Mouse (Mus musculus) cortical plate, adult 2 months (tissue): ENCODE measurements around the gene Lgals12.

Experiments used
- CTCF ChIP-seq: fragments of 200-500 bp; IDR thresholded peaks from 2 replicates; pipeline ENCODE4 v1.5.1; 2011; ENCODE audit warnings: mild to moderate bottlenecking, control low read depth, low read length; ENCODE audit not compliant: insufficient read depth; ENCODE audit errors: extremely low read depth
- POLR2A ChIP-seq: fragments of 200-500 bp; IDR thresholded peaks from 2 replicates; pipeline ENCODE4 v1.6.1; 2011; ENCODE audit warnings: mild to moderate bottlenecking, low read length, control low read depth; ENCODE audit not compliant: insufficient read depth; ENCODE audit errors: extremely low read depth

GRCm38 (mm10) chr19:7601551-7601950 lies 5.4 kb downstream of the Lgals12 start:
- TF ChIP-seq POLR2A (no peak), CTCF (no peak)
